Mouse (Mus musculus): Measurements from ENCODE around the gene Sox6. TPM values are rescaled to one million over a fixed set of nuclear protein-coding genes. Genes with fewer than 3 reads are reported as not detected.

Sox6 gene
- polyA plus RNA-seq, 1 experiment from 2014 or later: 51.2 TPM

GRCm38 (mm10) chr7:115766316-115766715 is 272.3 kb downstream of the Sox6 start:
- 79% methylated on average over 8 of the region's 8 CpGs for WGBS
- no peaks in the 10 kb centered on the region for H3K4me1 ChIP-seq (ENCODE audit: control insufficient read depth, insufficient read depth, low read length)
- no peak overlapping the region for H3K27ac ChIP-seq (ENCODE audit: low read depth, low read length)
- no peak overlapping the region for H3K4me2 ChIP-seq (ENCODE audit: low read depth, low read length)
- H3K9ac ChIP-seq (replicated peaks; ENCODE audit: low read depth, low read length): no peak overlapping the region
- no peak for ATAC-seq (ENCODE audit: low read depth)
- no peaks in the 10 kb centered on the region for H3K36me3 ChIP-seq (ENCODE audit: control insufficient read depth, insufficient read depth, low read length)
- no peaks in the 10 kb centered on the region for H3K27me3 ChIP-seq (ENCODE audit: control insufficient read depth, insufficient read depth, low read length)
- H3K4me3 ChIP-seq (ENCODE audit: low read depth, low read length): no peak overlapping the region
- no peaks in the 10 kb centered on the region for H3K9me3 ChIP-seq (ENCODE audit: control insufficient read depth, low read length)

GRCm38 (mm10) chr7:115763851-115764250 is 274.7 kb downstream of the Sox6 start:
- H3K27me3 ChIP-seq (ENCODE audit: control insufficient read depth, insufficient read depth, low read length): no peaks in the 10 kb centered on the region

GRCm38 (mm10) chr7:115758172-115758571 is 280.4 kb downstream of the Sox6 start:
- Histone ChIP-seq H3K9ac (replicated peaks; ENCODE audit: low read depth, low read length) (no peak overlapping the region), H3K4me2 (ENCODE audit: low read depth, low read length) (no peak overlapping the region), H3K9me3 (ENCODE audit: control insufficient read depth, low read length) (no peaks in the 10 kb centered on the region), H3K27me3 (ENCODE audit: control insufficient read depth, insufficient read depth, low read length) (no peaks in the 10 kb centered on the region), H3K4me3 (ENCODE audit: low read depth, low read length) (no peak overlapping the region), H3K36me3 (ENCODE audit: control insufficient read depth, insufficient read depth, low read length) (no peaks in the 10 kb centered on the region), H3K27ac (ENCODE audit: low read depth, low read length) (no peak overlapping the region), H3K4me1 (ENCODE audit: control insufficient read depth, insufficient read depth, low read length) (no peaks in the 10 kb centered on the region)
- no peak for ATAC-seq (ENCODE audit: low read depth)
- WGBS: 43% methylated on average over 1 of the region's 1 CpGs

More at GRCm38 (mm10) chr7:115763851-115764250, 274.7 kb downstream of the Sox6 start:
- Histone ChIP-seq H3K4me3 (ENCODE audit: low read depth, low read length) (no peak overlapping the region), H3K27ac (ENCODE audit: low read depth, low read length) (no peak overlapping the region), H3K4me2 (ENCODE audit: low read depth, low read length) (no peak overlapping the region), H3K4me1 (ENCODE audit: control insufficient read depth, insufficient read depth, low read length) (no peaks in the 10 kb centered on the region), H3K36me3 (ENCODE audit: control insufficient read depth, insufficient read depth, low read length) (no peaks in the 10 kb centered on the region), H3K9me3 (ENCODE audit: control insufficient read depth, low read length) (no peaks in the 10 kb centered on the region), H3K9ac (replicated peaks; ENCODE audit: low read depth, low read length) (no peak overlapping the region)
- ATAC-seq (ENCODE audit: low read depth): no peak
- WGBS: 70% methylated on average over 2 of the region's 2 CpGs

GRCm38 (mm10) chr7:115755272-115755671 is 283.3 kb downstream of the Sox6 start:
- WGBS: 37% methylated on average over 4 of the region's 4 CpGs
- ATAC-seq (ENCODE audit: low read depth): no peak
- H3K4me3 ChIP-seq (ENCODE audit: low read depth, low read length): no peak overlapping the region

GRCm38 (mm10) chr7:115754216-115754615 is 284.4 kb downstream of the Sox6 start:
- Histone ChIP-seq H3K4me2 (ENCODE audit: low read depth, low read length) (no peak overlapping the region), H3K9ac (replicated peaks; ENCODE audit: low read depth, low read length) (no peak overlapping the region), H3K4me3 (ENCODE audit: low read depth, low read length) (no peak overlapping the region), H3K27me3 (ENCODE audit: control insufficient read depth, insufficient read depth, low read length) (no peaks in the 10 kb centered on the region), H3K27ac (ENCODE audit: low read depth, low read length) (no peak overlapping the region), H3K9me3 (ENCODE audit: control insufficient read depth, low read length) (no peaks in the 10 kb centered on the region), H3K36me3 (ENCODE audit: control insufficient read depth, insufficient read depth, low read length) (no peaks in the 10 kb centered on the region), H3K4me1 (ENCODE audit: control insufficient read depth, insufficient read depth, low read length) (peaks cover 13% of the 10 kb centered on the region; the same call in 1 of the 2 replicates)
- WGBS: 82% methylated on average over 7 of the region's 7 CpGs
- no peak for ATAC-seq (ENCODE audit: low read depth)

More at GRCm38 (mm10) chr7:115755272-115755671, 283.3 kb downstream of the Sox6 start:
- Histone ChIP-seq H3K4me1 (ENCODE audit: control insufficient read depth, insufficient read depth, low read length) (peaks cover 11% of the 10 kb centered on the region; the same call in 1 of the 2 replicates), H3K36me3 (ENCODE audit: control insufficient read depth, insufficient read depth, low read length) (no peaks in the 10 kb centered on the region), H3K27ac (ENCODE audit: low read depth, low read length) (no peak overlapping the region), H3K4me2 (ENCODE audit: low read depth, low read length) (no peak overlapping the region), H3K9ac (replicated peaks; ENCODE audit: low read depth, low read length) (no peak overlapping the region), H3K9me3 (ENCODE audit: control insufficient read depth, low read length) (no peaks in the 10 kb centered on the region), H3K27me3 (ENCODE audit: control insufficient read depth, insufficient read depth, low read length) (no peaks in the 10 kb centered on the region)

GRCm38 (mm10) chr7:115752121-115752634 is 286.4 kb downstream of the Sox6 start:
- no peak overlapping the region for H3K4me2 ChIP-seq (ENCODE audit: low read depth, low read length)
- ATAC-seq (ENCODE audit: low read depth): no peak
- WGBS: 7% methylated on average over 5 of the region's 5 CpGs
- H3K36me3 ChIP-seq (ENCODE audit: control insufficient read depth, insufficient read depth, low read length): no peaks in the 10 kb centered on the region
- no peak overlapping the region for H3K4me3 ChIP-seq (ENCODE audit: low read depth, low read length)
- no peaks in the 10 kb centered on the region for H3K27me3 ChIP-seq (ENCODE audit: control insufficient read depth, insufficient read depth, low read length)
- H3K27ac ChIP-seq (ENCODE audit: low read depth, low read length): no peak overlapping the region
- no peaks in the 10 kb centered on the region for H3K9me3 ChIP-seq (ENCODE audit: control insufficient read depth, low read length)
- peaks cover 13% of the 10 kb centered on the region; the same call in 1 of the 2 replicates for H3K4me1 ChIP-seq (ENCODE audit: control insufficient read depth, insufficient read depth, low read length)
- H3K9ac ChIP-seq (replicated peaks; ENCODE audit: low read depth, low read length): no peak overlapping the region

- H3K4me1 ChIP-seq (ENCODE audit: control insufficient read depth, insufficient read depth, low read length): peaks cover 13% of the 10 kb centered on the region; the same call in 1 of the 2 replicates
- H3K27me3 ChIP-seq (ENCODE audit: control insufficient read depth, insufficient read depth, low read length): no peaks in the 10 kb centered on the region
- no peaks in the 10 kb centered on the region for H3K9me3 ChIP-seq (ENCODE audit: control insufficient read depth, low read length)
- no peaks in the 10 kb centered on the region for H3K36me3 ChIP-seq (ENCODE audit: control insufficient read depth, insufficient read depth, low read length)
- H3K9ac ChIP-seq (replicated peaks; ENCODE audit: low read depth, low read length): no peak overlapping the region
- WGBS: 24% methylated on average over 3 of the region's 3 CpGs
- no peak overlapping the region for H3K27ac ChIP-seq (ENCODE audit: low read depth, low read length)
- no peak overlapping the region for H3K4me2 ChIP-seq (ENCODE audit: low read depth, low read length)
- no peak for ATAC-seq (ENCODE audit: low read depth)
- H3K4me3 ChIP-seq (ENCODE audit: low read depth, low read length): no peak overlapping the region
These were observed 287.5 kb downstream of the Sox6 start for GRCm38 (mm10) chr7:115751083-115751482.

GRCm38 (mm10) chr7:115750275-115750825 is 288.2 kb downstream of the Sox6 start:
- H3K4me1 ChIP-seq (ENCODE audit: control insufficient read depth, insufficient read depth, low read length): peaks cover 13% of the 10 kb centered on the region; the same call in 1 of the 2 replicates
- H3K9me3 ChIP-seq (ENCODE audit: control insufficient read depth, low read length): no peaks in the 10 kb centered on the region
- no peaks in the 10 kb centered on the region for H3K27me3 ChIP-seq (ENCODE audit: control insufficient read depth, insufficient read depth, low read length)
- no peak for ATAC-seq (ENCODE audit: low read depth)
- H3K36me3 ChIP-seq (ENCODE audit: control insufficient read depth, insufficient read depth, low read length): no peaks in the 10 kb centered on the region
- no peak overlapping the region for H3K27ac ChIP-seq (ENCODE audit: low read depth, low read length)
- no peak overlapping the region for H3K4me2 ChIP-seq (ENCODE audit: low read depth, low read length)
- no peak overlapping the region for H3K4me3 ChIP-seq (ENCODE audit: low read depth, low read length)
- H3K9ac ChIP-seq (replicated peaks; ENCODE audit: low read depth, low read length): no peak overlapping the region
- 31% methylated on average over 8 of the region's 8 CpGs for WGBS

- Histone ChIP-seq H3K9ac (replicated peaks; ENCODE audit: low read depth, low read length) (no peak overlapping the region), H3K27ac (ENCODE audit: low read depth, low read length) (no peak overlapping the region)
These were observed 291.1 kb downstream of the Sox6 start for GRCm38 (mm10) chr7:115747541-115747940.

More at GRCm38 (mm10) chr7:115747541-115747940, 291.1 kb downstream of the Sox6 start:
- peaks cover 13% of the 10 kb centered on the region; the same call in 1 of the 2 replicates for H3K4me1 ChIP-seq (ENCODE audit: control insufficient read depth, insufficient read depth, low read length)
- H3K4me3 ChIP-seq (ENCODE audit: low read depth, low read length): no peak overlapping the region
- no peaks in the 10 kb centered on the region for H3K36me3 ChIP-seq (ENCODE audit: control insufficient read depth, insufficient read depth, low read length)
- H3K4me2 ChIP-seq (ENCODE audit: low read depth, low read length): no peak overlapping the region
- no peaks in the 10 kb centered on the region for H3K9me3 ChIP-seq (ENCODE audit: control insufficient read depth, low read length)
- no peaks in the 10 kb centered on the region for H3K27me3 ChIP-seq (ENCODE audit: control insufficient read depth, insufficient read depth, low read length)
- WGBS: 65% methylated on average over 7 of the region's 7 CpGs
- ATAC-seq (ENCODE audit: low read depth): no peak
